Mouse (Mus musculus): ENCODE measurements around the gene Cplx3. TPM values are rescaled to one million over a fixed set of nuclear protein-coding genes. Genes with fewer than 3 reads are reported as not detected.

Gene Cplx3
- total RNA-seq, 2 experiments from 2014 or later = 2.7 to 3.0 TPM

- DNase-seq (ENCODE audit: extremely low spot score in 1 of 2, low spot score in 1 of 2) = no peak
Observed at GRCm38 (mm10) chr9:57564609-57565008, 41.5 kb downstream of the Cplx3 start.

DNA sequence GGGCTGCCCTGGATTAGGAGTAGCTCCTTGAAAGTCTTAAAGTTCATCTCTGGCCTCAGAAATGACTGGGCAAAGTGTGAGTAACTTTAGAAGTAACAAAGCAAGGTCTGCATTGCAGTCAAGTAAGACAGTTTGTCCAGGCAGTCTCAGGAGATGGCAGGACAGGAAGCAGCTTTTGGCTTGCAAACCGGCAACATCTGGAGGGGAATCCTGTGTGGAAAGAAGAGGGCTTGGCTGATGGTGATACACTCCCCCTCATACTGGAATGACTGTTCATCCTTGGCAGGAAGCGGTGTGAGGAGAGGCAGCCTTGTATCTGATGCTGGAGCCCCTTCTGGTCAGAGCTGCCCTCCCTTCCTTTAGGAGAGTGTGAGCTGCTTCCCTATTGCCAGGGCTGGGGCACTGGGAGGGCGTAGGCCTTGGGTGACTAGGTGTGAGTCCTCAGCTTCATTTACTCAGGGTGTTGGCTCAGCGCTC, 43.1 kb downstream of the Cplx3 start:
- DNase-seq (ENCODE audit: extremely low spot score in 1 of 2, low spot score in 1 of 2) = no peak

DNA sequence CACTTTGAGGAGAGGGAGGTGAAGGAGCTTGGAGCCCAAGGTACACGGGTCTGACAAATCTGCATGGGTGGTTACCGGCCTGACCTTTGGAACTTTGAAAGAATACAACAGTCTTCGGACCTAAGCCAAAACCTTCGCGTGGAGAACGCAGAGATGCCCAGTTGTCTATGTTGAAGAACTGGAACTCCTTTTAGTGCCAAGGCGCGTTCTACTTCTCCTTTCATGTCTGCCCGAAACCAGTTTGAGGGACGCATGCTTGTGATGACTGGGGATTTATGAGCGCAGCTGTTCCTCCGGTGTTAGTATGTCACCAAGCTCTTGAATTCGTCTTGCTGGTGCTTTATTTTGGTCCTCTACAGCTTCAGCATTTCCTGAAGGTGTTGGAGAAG, 44.4 kb downstream of the Cplx3 start:
- DNase-seq (ENCODE audit: extremely low spot score in 1 of 2, low spot score in 1 of 2) = no peak

GRCm38 (mm10) chr9:57560861-57561710, 45.0 kb downstream of the Cplx3 start, which contains the start of gene Scamp2:
TSS of gene Scamp2 (plus strand) at chr9:57560943.
- DNase-seq (ENCODE audit: extremely low spot score in 1 of 2, low spot score in 1 of 2) = peak; percentile 85 to 96

- DNase-seq (ENCODE audit: extremely low spot score in 1 of 2, low spot score in 1 of 2) = no peak
Observed at GRCm38 (mm10) chr9:57560263-57560662, 45.8 kb downstream of the Cplx3 start.

DNA sequence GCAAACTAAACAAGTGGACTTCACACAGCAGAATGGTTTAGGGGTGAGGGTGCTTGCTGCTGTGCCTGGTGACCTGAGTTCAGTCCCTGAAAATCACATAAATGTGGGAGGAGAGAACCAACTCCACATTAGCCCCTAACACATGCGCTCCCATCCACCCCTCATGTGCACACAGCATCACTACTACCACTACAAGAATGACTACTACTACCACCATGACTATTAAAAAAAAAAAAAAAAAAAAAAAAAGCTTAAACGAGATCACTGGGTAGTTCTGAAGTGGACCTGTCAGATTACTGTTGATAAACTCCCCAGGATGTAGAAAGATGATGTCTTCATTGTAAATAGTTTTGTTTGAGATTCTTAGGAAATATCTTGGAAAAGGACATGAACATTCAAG, 46.5 kb downstream of the Cplx3 start:
- no peak for DNase-seq (ENCODE audit: extremely low spot score in 1 of 2, low spot score in 1 of 2)

DNA sequence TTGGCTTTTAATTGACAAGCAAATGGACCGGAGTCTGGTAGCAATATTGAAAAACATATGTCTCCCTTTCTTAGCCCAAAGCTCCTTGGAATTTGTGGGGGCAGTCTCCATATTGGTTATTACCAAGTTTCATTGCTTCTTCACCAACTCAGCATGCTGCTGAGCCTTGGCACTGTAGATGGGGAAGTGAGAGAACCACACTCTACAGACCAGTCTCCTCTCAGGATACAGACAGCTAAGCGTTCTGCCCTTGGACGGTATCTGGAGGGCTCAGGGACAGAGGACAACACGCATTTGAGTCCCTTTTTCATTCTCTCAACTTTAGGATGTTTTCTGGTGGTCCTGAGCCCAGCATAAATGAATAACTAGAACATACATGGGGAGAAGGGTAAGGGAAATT, 47.5 kb downstream of the Cplx3 start:
- DNase-seq (ENCODE audit: extremely low spot score in 1 of 2, low spot score in 1 of 2) = no peak

- DNase-seq (ENCODE audit: extremely low spot score in 1 of 2, low spot score in 1 of 2) = no peak
Observed at GRCm38 (mm10) chr9:57557215-57557614, 48.9 kb downstream of the Cplx3 start.

DNA sequence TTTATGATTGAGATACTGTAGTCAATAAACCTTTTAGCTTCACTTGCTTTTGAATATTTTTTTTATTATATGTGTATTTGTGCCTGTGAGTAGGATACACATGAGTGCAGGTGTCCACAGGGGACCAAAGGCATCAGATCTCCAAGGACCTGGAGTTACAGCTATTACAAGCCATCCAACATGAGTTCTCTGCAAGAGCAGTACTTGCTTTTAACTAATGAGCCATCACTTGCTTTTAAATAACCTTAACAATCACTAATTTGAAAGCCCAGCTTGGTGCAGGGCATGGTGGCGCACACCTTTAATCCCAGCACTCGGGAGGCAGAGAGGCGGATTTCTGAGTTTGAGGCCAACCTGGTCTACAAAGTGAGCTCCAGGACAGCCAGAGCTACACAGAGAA, 51.3 kb downstream of the Cplx3 start:
- DNase-seq (ENCODE audit: extremely low spot score in 1 of 2, low spot score in 1 of 2) = no peak

DNA sequence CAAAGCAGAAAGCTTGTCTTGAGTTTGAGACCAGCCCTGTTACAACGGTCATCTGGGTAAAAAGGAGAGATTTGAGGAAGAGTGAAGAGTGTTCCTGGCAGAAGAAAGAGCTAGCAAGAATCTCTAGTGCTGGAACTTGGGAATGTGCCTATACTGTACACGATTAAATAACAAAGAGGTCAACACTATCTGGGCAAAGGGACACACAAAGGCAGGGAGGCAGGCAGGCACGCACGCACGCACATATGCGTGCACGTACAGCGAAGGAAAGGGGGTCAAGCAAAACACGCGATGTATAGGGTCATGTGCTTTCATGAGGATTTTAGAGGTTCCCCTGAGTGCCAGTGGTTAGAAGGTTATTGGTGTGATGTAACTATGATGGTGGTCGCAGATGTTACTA, 53.0 kb downstream of the Cplx3 start:
- DNase-seq (ENCODE audit: extremely low spot score in 1 of 2, low spot score in 1 of 2) = no peak

- DNase-seq (ENCODE audit: extremely low spot score in 1 of 2, low spot score in 1 of 2) = peak; percentile 63 to 67
Observed at GRCm38 (mm10) chr9:57552139-57552887, 53.8 kb downstream of the Cplx3 start, which contains the start of gene Mpi. TSS of gene Mpi (minus strand) at chr9:57552763.

DNA sequence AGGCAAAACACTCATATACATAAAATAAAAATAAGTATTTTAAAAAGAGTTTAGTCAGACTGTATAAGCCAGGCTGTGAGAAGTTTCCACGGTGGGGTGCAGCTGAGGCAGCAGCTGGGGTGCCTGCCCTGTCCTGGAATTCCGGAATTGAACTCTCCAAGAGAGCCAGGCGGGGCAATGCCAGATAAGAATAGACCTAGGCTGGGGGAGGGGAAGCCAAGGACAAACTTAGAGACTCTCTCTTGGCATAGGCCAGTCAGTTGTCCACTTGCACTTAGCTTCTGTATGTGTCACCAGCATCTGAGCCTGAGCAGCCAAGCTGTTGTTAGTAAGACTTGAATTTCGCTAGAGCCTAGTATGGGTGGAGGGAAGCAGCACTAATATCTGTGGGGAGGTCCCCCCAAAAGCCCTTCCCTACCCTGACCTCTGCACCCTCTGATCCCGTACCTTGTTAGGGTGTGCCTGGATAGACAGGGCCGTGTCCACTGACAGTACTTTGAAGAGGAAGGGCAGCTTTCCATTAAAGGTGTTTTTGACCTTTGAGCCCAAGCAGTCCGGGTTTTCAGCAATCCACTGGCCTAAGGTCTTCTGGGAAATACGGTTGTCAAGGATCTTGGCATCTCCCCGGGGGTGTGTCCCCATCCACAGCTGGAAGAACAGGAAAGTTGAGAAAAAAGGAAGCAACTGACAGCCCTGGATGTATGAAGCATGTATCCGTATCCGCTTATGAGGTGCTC, 55.8 kb downstream of the Cplx3 start:
- DNase-seq (ENCODE audit: extremely low spot score in 1 of 2, low spot score in 1 of 2) = no peak

Other genes starting within 250 kb of the Cplx3 start
- gene Ppcdc, start 166.2 kb downstream of the Cplx3 start, total RNA-seq (2021) = 10 to 100 TPM; 11.5 to 17.4 TPM
- gene Scamp5, start 138.2 kb downstream of the Cplx3 start, total RNA-seq (2021) = 100 to 1,000 TPM; 420 to 434 TPM
- gene Rpp25, start 102.3 kb downstream of the Cplx3 start, total RNA-seq (2021) = 10 to 100 TPM; 10.9 to 13.2 TPM
- 100 to 1,000 TPM; 389 to 459 TPM for gene Cox5a, start 85.0 kb downstream of the Cplx3 start, total RNA-seq (2021)
- 10 to 100 TPM; 21.5 to 22.5 TPM for gene Fam219b, start 68.8 kb downstream of the Cplx3 start, total RNA-seq (2021)
- gene Mpi, start 53.5 kb downstream of the Cplx3 start, total RNA-seq (2021) = 10 to 100 TPM; 69.5 to 76.0 TPM
- gene Scamp2, start 45.3 kb downstream of the Cplx3 start, total RNA-seq (2021) = 10 to 100 TPM; 26.2 TPM
- 10 to 100 TPM; 18.4 to 31.8 TPM for gene Ulk3, start 16.8 kb downstream of the Cplx3 start, total RNA-seq (2021)
- not detected for gene Lman1l, start 14.5 kb upstream of the Cplx3 start, total RNA-seq (2021)
- 10 to 100 TPM; 37.5 to 37.9 TPM for gene Csk, start 47.4 kb upstream of the Cplx3 start, total RNA-seq (2021)
- gene Cyp1a2, start 77.4 kb upstream of the Cplx3 start, total RNA-seq (2021) = not detected
- gene Cyp1a1, start 81.6 kb upstream of the Cplx3 start, total RNA-seq (2021) = under 1 TPM; 0.12 to 0.14 TPM
- 10 to 100 TPM; 14.0 to 15.2 TPM for gene Edc3, start 102.3 kb upstream of the Cplx3 start, total RNA-seq (2021)
- gene Clk3, start 159.6 kb upstream of the Cplx3 start, total RNA-seq (2021) = 10 to 100 TPM; 72.9 to 75.2 TPM
- 1 to 10 TPM; 4.8 to 9.9 TPM for gene Arid3b, start 230.5 kb upstream of the Cplx3 start, total RNA-seq (2021)

Data from layer of hippocampus, postnatal 25 days (tissue).